Mouse (Mus musculus) regulatory T cell (primary cell): ENCODE results near the gene Dmpk.
"Not testable (repeated sequence)": the region's sequence is repeated elsewhere in the genome, so short reads cannot be mapped to it uniquely, and the experiment has no call there.

Experiments used
- in situ Hi-C: fragments of 300-600 bp; cut with MboI, MseI; formaldehyde crosslinking; loops from one replicate; pipeline ENCODE4 v1.15.1; 2025; ENCODE audit warnings: high pct_unique_total_duplicates

The Dmpk gene

DNA sequence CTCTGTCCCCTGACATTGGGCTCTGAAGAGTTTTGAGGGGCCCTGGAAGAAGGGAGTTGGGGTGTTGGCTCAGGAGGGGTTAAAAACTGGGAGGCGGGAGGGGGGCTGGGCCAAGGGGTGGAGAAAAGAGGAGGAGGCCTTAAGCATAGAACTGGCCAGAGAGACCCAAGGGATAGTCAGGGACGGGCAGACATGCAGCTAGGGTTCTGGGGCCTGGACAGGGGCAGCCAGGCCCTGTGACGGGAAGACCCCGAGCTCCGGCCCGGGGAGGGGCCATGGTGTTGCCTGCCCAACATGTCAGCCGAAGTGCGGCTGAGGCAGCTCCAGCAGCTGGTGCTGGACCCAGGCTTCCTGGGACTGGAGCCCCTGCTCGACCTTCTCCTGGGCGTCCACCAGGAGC lies at the start of gene Dmpk:
Dmpk (plus strand) TSS at position 149 of the 400 bp plus-strand sequence.
- in situ Hi-C loops, result no loop called here

DNA sequence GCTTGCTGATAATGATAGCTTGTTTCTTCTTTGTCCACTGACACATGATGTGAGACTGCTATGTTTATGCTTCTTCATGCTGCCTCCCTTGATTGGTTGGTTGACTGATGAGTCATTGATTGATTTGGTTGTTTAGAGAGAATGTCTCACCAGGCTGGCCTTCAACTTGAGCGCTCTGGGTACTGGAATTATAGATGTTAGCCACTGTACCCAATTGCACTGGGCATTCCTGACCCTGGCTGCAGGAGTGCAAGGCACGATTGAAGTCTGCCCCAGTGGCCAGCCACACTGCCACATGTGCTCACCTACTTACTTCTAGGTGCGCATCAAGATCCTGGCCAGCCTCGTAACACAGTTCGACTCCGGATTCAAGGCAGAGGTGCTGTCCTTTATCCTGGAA lies 39.0 kb upstream of the Dmpk start:
- in situ Hi-C loops, result no loop called here

DNA sequence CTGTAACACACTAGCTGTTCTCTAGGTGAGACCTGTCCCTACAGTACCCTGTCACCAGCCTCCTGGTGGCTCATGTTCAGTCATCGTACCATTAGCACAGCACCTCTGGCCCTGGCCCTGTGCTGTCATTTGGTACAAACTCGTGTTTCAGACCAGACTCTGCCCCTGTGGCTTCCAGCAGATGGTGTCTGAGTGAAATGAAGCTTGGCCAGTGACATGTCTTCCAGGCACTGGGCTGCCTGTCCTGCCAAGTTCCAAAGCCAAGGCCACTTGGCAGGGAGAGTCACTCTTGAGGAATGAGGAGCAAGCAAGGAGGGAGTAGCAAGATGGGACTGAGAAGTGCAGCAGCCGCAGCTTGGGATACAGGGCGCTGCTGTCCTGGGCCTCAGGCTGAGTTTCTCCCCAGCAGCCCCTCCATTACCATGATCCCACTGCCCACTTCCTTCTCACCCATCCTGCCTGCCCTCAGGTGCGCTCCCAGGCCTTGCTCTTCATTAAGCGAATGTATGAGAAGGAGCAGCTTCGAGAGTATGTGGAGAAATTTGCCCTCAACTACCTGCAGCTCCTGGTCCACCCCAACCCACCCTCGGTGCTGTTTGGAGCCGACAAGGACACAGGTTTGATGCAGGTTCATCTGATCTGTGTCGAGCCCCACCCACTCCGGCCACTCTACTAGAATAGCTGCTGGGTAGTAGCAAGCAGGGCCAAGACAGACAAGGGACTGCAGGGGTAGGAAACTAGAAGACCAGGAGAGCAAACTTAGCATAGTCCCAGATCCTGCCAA lies 37.2 kb upstream of the Dmpk start:
- in situ Hi-C loops, result no loop called here

DNA sequence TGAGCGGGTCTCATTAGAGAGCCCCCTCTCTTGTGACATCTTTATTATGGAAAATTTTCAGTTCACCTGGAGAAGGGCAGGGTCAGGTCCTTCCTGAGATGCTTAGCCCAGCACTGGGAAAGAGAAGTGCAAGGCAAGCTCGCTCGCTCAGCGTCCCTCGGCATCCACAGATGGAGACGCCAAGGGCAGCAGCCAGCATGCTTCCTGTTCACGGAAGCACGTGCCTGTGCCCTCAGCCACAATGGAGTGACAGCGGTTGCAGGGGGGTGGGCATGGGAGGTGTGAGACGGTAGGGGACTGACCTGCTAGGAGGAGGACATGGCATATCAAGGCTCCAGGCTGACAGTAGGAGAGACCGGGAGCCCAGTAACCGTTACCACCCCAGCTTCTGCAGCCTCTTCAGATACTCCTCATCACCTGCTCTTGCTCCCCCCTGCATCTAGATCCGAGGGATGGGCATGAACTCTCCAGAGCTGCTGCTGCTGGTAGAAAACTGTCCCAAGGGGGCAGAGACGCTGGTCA lies 35.6 kb upstream of the Dmpk start:
- in situ Hi-C loops, result no loop called here

DNA sequence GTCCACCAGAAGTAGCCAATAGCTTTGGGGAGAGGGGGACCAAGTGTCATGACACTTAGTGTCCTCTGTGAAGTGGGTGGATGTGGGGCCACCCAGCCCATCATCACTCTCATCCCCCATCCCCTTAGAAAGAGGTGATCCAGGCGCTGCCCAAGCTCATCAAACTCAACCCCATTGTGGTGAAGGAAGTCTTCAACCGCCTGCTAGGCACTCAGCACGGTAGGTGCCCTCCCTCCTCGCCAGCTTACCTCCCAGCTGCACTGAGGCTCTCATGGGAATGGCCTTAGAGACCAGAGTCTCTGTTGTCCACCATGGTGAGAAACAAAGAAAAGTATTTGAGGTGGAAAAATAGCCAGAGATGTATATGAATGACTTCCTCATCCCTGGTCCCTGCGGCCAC lies 34.4 kb upstream of the Dmpk start:
- in situ Hi-C loops, result no loop called here

DNA sequence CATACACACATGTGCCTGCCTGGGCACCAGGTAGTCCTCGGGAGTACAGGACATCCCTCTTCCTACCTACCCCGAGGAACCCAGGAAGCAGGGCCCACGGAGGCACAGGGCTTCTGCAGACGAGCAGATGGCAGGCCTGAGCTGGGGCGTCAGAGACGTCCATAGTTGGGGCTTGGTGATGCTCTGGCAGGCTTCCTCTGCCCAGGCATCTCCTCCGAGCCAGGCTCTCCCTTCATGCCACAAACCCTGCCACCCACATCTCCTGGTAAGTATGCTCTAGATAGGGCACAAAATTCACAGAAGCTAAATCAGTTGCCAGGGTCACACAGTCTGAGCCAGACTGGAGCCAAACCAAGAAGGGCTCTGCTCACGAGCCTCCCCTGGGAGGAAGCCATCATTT lies 33.5 kb upstream of the Dmpk start:
- in situ Hi-C loops, result no loop called here

DNA sequence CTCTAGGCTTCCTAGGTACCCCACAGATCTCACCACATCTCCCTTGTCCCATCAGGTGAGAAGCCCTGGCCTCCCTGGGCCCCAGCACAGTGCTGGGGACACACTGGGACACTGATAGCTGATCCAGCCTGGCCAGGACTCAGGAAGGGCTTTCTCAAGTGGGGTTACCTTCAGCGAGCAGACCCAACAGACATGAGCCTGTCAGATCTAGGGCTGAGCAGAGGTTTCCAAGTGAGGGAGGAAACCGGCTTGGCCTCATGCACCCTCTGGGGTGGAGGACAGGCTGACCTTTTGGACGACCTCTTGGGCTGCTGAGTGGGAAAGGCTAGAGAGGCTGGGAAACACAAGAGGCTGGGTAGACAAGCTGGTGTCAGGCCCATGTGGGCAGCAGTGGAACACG lies 32.5 kb upstream of the Dmpk start:
- in situ Hi-C loops, result no loop called here

DNA sequence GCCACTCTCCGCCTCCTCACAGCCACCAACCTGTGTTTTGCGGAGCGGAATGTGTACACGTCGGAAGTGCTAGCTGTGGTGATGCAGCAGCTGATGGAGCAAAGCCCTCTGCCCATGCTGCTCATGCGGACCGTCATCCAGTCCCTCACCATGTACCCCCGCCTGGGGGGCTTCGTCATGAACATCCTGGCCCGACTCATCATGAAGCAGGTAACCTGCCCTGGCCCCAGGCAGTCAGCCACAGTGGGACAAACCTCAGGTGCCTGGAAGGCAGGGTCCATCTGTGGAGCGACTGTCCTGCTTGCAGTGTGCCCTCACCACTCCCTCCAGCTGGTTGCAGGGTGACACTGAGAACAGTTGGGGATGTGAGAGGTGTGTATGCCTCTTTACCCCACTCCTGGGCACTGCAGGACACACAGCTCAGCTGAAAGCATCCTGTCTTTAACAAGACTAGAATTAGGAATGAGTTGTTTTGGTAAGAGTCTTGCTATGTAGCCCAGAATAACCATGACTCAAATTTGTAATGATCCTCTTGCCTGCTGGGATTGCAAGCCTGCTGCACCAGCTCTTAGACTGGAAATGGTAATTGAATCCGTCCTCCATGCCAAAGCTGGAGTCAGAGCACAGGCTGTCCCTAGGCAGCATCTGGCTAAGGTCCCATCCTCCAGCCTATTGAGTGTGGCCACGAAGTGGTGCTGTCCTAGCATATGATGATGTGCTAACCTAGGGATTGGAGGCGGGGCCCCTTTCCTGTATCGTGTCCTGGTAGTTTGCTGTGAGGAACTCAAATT lies 31.1 kb upstream of the Dmpk start:
- in situ Hi-C loops, result no loop called here

DNA sequence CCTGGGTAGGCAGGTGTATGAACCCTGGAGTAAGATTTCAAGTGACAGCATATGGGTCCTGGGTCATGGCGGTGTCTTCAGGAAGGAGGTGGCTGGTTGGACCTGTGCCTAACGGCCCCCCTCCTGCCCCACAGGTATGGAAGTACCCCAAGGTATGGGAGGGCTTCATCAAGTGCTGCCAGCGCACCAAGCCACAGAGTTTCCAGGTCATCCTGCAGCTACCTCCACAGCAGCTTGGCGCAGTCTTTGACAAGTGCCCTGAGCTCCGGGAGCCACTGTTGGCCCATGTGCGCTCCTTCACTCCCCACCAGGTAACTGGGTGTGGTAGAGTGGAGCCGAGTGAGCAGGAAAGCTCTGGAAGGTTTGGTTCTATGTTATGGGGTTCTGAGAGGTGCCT lies 30.5 kb upstream of the Dmpk start:
- in situ Hi-C loops, result no loop called here

DNA sequence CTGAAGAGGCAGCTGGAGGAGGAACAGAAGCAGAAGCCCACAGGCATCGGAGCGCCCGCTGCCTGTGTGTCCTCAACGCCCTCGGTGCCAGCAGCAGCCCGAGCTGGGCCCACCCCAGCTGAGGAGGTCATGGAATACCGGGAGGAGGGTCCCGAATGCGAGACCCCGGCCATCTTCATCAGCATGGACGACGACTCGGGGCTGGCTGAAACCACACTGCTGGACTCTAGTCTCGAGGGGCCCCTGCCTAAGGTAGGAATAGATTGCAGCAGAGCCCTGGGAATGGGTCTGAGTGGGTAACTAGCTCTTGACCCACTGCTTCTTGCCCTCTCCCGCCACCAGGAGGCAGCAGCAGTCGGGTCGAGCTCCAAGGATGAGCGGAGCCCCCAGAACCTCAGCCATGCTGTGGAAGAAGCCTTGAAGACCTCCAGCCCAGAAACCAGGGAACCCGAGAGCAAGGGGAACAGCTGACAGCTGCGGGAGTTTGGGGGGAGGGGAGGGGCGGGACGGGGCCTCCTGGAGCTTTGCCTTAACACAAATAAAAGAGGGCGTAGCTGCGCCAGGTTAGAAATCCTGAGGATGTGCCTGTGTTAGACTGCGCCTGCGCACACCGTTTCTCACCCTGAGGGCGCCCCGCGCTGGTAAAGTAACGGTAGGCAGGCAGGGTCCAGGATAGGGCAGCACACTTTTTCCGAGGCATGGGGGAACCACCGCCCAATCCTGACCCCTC lies 29.4 kb upstream of the Dmpk start, which contains the start of gene Rsph6a:
Rsph6a (plus strand) TSS at position 644 of the 730 bp plus-strand sequence.
- in situ Hi-C loops, result no loop called here

DNA sequence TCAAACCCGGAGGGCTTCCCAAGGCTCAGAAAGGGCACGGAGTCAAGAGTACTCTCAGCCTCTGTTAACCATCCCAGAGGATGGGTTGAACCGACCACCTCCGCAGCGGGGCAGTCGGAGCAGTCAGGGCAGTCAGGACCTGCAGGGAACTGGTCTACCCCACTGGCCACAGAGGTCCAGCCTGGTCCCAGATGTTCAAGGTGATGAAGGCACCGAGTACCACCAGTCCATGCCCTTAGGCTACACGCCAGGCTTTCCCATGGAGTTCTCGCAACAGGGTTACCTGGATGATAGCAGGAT lies 28.9 kb upstream of the Dmpk start:
- in situ Hi-C loops, result no loop called here

DNA sequence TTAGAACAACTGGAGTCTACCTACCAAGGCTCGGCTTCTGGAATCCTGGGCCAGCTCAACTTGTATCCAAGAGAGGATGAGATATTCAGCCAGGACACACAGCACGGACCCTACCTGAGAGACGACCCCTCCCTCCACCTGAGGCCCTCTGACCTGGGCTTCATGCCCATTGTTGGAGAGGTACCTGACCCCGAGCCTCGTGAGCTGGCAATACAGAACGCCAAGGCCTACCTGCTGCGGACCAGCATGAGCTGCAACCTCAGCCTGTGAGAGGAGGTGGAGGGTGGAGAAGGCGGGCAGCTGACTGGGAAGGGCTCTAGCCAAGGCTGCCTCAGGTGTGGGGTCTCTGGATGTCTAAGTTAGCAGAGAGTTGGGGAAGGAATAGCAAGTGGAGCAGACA lies 28.5 kb upstream of the Dmpk start:
- in situ Hi-C loops, result no loop called here

DNA sequence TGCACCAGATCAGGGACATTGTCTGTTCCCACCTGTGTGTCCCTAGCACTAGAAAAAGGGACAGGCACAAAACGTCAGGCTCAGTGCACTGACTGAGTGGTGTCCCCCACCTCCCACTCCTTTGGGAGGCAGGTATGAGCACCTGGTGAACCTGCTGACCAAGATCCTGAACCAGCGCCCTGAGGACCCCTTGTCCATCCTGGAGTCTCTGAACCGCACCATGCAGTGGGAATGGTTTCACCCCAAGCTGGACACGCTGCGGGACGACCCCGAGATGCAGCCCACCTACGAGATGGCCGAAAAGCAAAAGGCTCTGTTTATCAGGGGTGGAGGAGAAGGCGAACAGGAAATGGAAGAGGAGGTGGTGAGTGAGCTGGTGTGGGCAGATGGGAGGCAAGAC lies 26.2 kb upstream of the Dmpk start:
- in situ Hi-C loops, result no loop called here

DNA sequence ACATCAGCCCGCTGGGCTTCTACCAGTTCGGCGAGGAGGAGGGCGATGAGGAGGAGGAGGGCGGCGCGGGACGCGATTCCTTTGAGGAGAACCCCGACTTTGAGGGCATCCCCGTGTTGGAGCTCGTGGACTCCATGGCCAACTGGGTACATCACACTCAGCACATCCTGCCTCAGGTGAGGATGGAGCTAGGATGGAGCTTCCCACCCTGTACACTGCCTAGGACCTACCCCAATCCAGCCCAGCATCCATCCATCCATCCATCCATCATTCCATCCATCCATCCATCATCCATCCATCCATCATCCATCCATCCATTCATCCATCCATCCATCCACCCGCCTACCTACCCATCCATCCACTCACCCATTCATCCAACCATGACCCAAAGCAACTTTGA lies 17.8 kb upstream of the Dmpk start:
- in situ Hi-C loops, result no loop called here

DNA sequence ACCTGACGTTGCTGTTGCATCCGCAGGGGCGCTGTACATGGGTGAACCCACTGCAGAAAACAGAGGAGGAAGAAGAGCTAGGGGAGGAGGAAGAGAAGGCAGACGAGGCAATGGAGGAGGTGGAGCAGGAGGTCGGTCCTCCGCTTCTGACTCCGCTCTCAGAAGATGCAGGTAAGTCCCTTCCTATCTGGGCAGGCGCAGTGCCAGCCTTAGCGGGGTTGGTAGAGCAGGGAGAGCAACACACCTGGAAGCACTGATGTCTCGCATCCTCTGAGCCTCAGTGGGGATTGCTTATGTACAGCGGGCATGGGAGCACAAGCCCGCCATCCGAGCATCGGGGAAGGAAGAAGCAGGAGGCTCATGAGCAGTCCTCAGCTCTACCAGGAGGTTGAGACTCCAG lies 16.6 kb upstream of the Dmpk start:
- in situ Hi-C loops, result no loop called here

DNA sequence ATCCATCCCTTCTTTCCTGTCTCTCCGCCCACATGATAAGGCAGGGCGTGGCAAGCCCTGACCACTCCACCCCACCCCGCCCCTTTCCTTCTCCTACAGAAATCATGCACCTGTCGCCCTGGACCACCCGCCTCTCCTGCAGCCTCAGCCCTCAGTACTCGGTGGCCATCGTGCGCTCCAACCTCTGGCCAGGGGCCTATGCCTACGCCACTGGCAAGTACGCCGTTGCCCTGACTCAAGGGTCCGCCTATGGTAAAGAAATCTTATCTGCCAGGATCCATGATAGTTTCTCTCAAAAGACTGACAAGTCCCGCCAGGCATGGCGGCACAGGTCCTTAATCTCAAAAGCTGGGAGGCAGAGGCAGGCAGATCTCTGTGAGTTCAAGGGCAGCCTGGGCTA lies 15.7 kb upstream of the Dmpk start:
- in situ Hi-C loops, result no loop called here

DNA sequence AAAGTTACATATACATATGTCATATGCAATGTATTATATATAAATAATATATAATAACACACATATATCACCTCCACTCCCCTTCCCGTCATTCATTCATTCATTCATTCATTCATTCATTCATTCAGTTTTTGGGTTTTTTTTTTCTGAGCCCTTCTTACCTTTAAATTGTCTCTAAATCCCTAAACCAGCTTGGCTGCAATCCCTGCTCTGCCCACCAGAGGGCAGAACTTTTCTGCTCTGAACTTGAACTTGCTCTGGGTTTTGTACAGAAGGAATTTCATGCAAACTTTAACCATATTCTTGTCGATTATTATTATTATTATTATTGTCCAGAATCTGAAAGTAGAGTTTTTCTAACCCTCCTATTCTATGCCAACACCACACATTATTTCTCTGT lies 14.9 kb upstream of the Dmpk start:
- in situ Hi-C loops, result no loop called here

DNA sequence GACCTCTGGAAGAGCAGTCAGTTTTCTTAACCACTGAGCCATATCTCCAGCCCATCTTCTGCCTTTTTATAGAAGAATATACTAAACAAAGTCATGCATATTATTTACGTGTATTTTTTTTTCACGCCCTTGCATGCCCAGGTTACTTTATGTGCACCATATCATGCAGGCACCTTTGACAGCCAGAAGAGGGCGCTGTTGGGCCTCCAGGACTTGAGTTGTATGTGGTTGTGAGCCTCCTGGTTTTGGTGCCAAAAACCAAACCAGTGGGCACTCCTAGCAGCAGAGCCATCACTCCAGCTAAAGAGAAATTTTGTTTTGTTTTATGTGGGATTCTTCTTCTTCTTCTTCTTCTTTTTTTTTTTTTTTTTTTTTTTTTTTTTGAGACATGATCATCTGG lies 14.1 kb upstream of the Dmpk start:
- in situ Hi-C loops, result no loop called here

DNA sequence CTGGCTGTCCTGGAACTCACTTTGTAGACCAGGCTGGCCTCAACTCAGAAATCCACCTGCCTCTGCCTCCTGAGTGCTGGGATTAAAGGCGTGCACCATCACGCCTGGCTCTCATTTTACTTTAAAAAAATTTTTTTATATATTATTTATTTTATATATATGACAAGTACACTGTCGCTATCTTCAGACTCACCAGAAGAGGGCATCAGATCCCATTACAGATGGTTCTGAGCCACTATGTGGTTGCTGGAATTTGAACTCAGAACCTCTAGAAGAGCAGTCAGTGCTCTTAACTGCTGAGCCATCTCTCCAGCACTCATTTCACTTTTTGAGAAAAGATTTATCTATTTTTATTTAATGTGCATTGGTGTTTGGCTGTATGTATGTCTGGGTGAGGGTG lies 12.6 kb upstream of the Dmpk start:
- in situ Hi-C loops, result not testable (repeated sequence)

DNA sequence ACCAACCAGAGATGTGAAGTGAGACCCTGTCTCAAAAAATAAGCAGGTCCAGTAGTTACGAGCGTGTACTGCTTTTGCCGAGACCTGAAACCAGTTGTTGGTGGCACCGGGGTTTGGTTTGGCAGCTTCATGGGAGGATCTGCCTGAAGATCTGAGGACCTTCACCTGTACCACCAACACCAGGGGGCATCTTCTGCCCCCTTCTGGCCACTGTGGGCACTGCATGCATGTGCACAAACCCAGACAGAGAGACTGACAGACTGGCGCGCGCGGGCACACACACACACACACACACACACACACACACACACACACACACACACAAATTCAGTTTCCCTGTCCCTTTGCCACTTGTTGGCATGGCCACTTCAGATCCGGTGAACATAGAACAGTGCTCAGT lies 10.1 kb upstream of the Dmpk start:
- in situ Hi-C loops, result no loop called here

DNA sequence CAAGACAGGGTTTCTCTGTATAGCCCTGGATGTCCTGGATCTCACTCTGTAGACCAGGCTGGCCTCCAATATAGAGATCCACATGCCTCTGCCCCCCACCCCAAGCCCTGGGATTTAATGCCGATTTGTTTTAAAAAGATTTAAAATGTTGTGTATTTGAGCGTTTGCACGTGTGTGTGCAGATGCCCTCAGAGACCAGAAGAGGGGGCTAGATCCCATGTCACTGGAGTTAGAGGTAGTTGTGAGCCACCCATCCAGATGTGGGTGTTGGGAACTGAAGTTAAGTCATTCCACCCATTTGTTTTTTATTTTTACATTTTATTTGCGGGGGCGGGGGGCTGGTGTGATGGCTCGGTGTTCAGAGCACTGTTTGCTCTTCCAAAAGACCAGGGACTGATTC lies 9.2 kb upstream of the Dmpk start:
- in situ Hi-C loops, result no loop called here

DNA sequence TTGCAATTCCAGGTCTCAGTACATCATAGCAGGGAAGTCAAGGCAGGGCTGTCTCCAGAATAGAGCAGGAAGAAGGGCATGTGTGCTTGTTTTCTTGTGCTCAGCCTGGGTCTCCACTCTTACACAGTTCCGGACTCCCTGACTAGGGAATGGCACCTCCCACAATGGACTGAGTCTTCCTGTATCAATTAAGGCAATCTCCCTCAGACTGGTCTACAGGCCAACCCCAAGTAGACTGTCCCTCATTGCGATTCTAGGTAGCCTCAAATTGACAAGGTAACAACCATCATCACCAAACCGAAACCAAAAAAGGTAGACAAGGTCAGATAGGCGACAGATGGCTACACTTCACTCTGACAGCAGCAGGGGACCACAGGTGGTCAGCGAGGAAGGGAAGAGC lies 8.4 kb upstream of the Dmpk start:
- in situ Hi-C loops, result no loop called here
